26 mouse cellular contexts compared by ENCODE assay signal in the genomic region with DNA sequence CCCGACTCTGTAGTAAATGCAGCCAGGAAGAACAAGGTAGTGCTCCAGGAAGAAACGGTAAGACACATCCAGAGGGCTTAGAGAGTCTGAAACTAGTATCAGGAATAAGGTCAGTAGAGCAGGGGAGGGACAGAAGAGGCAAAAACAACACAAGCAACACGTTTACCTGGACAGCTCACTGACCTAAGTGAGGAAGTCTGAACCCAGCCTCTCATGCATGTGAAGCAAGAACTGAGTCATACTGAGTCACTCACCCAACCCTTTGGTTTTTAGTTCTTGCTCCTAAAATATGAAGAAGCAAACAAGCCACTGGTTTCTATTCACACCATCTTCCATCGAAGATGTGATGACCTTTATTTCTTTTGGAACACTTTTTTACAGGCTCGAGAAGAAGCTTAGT. TPM values are rescaled to one million over a fixed set of nuclear protein-coding genes. Genes with fewer than 3 reads are reported as not detected.
DNase-seq lines count a peak whose midpoint lies in the region; ATAC-seq and TF ChIP-seq lines count a peak whose summit lies in the region.
"Had no signal": no experiment of that assay in that cellular context is flagged by ENCODE, and none has a peak within 500 bp of the region (broad histone marks: within the 10 kb centered on the region; RNA-seq: fewer than 3 reads in every experiment).

No protein-coding gene starts in this region.

- H3K4me2 ChIP-seq in stomach, postnatal 0 days (replicated peaks; ENCODE audit: low read depth) = no peak overlapping the region
- H3K4me2 ChIP-seq: heart, embryonic 15.5 days; hindbrain, embryonic 15.5 days; limb, embryonic 12.5 days; liver, embryonic 11.5 days; stomach, embryonic 15.5 days had no signal

- TF ChIP-seq CTCF in bone marrow, adult 2 months (IDR thresholded peaks at IDR 0.05; ENCODE audit: control insufficient read depth, insufficient read depth, low read length) = no peak
- TF ChIP-seq CTCF in stomach, postnatal 0 days (IDR thresholded peaks at IDR 0.05; ENCODE audit: low read depth) = no peak
- no peak for TF ChIP-seq CTCF in kidney, adult 2 months (conservative IDR thresholded peaks at IDR 0.05; ENCODE audit: insufficient read depth, insufficient read length, low read depth, low read length)

- no peaks in the 10 kb centered on the region for H3K9me3 ChIP-seq in stomach, postnatal 0 days (ENCODE audit: control insufficient read depth, low read length)
- H3K9me3 ChIP-seq: heart, embryonic 15.5 days; hindbrain, embryonic 15.5 days; limb, embryonic 12.5 days; stomach, embryonic 15.5 days had no signal

- TF ChIP-seq POLR2A in bone marrow, adult 2 months (IDR thresholded peaks at IDR 0.05; ENCODE audit: borderline replicate concordance, control insufficient read depth, low read depth, low read length) = no peak
- TF ChIP-seq POLR2A in kidney, adult 2 months (IDR thresholded peaks at IDR 0.05; ENCODE audit: low read depth, low read length) = no peak

- H3K36me3 ChIP-seq in stomach, postnatal 0 days (ENCODE audit: control insufficient read depth, insufficient read depth, low read length) = no peaks in the 10 kb centered on the region
- no peaks in the 10 kb centered on the region for H3K36me3 ChIP-seq in kidney, adult 2 months (ENCODE audit: control insufficient read depth, insufficient read depth, low read length)
- H3K36me3 ChIP-seq: heart, embryonic 15.5 days; hindbrain, embryonic 15.5 days; limb, embryonic 12.5 days; stomach, embryonic 15.5 days had no signal

- TF ChIP-seq EP300 in stomach, postnatal 0 days (optimal IDR thresholded peaks at IDR 0.05) = no peak

- H3K4me1 ChIP-seq in bone marrow, adult 2 months (ENCODE audit: control insufficient read depth, insufficient read depth, low read length) = peaks cover 2% of the 10 kb centered on the region; the same call in 1 of the 2 replicates
- no peaks in the 10 kb centered on the region for H3K4me1 ChIP-seq in stomach, postnatal 0 days (replicated peaks; ENCODE audit: control insufficient read depth, insufficient read depth)
- H3K4me1 ChIP-seq in kidney, adult 2 months (ENCODE audit: control insufficient read depth, insufficient read depth, low read length) = no peaks in the 10 kb centered on the region
- H3K4me1 ChIP-seq: heart, embryonic 15.5 days; limb, embryonic 12.5 days; stomach, embryonic 15.5 days had no signal

- peak overlapping the region; percentile 59; the same call in 1 of the 2 replicates for H3K27ac ChIP-seq in bone marrow, adult 2 months (ENCODE audit: control insufficient read depth, insufficient read depth, low read depth, low read length, poor library complexity)
- no peak overlapping the region for H3K27ac ChIP-seq in stomach, postnatal 0 days (replicated peaks)
- H3K27ac ChIP-seq in kidney, adult 2 months (ENCODE audit: insufficient read depth, low read depth, low read length) = no peak overlapping the region
- H3K27ac ChIP-seq: heart, embryonic 15.5 days; hindbrain, embryonic 15.5 days; limb, embryonic 12.5 days; stomach, embryonic 15.5 days had no signal

- ATAC-seq in megakaryocyte, adult 5-6 weeks (ENCODE audit: poor library complexity, severe bottlenecking) = peak; percentile 89
- peak; percentile 59 for ATAC-seq in stomach, postnatal 0 days (ENCODE audit: low FRiP score, low TSS enrichment)
- ATAC-seq: CD4-positive, CD25-positive, alpha-beta regulatory T cell, adult 4 months; forebrain, embryonic 16.5 days; liver, postnatal 0 days had no signal

- 51% methylated on average over 5 of the region's 5 CpGs for WGBS in bone marrow, adult 2 months
- 57% methylated on average over 5 of the region's 5 CpGs for WGBS in stomach, postnatal 0 days
- WGBS in kidney, adult 2 months = 66% methylated on average over 5 of the region's 5 CpGs

- H3K27me3 ChIP-seq in stomach, postnatal 0 days (ENCODE audit: control insufficient read depth, insufficient read depth, low read length) = no peaks in the 10 kb centered on the region
- H3K27me3 ChIP-seq in kidney, adult 2 months (replicated peaks; ENCODE audit: control insufficient read depth, insufficient read depth, low read length) = no peaks in the 10 kb centered on the region
- H3K27me3 ChIP-seq: heart, embryonic 15.5 days; hindbrain, embryonic 15.5 days; limb, embryonic 12.5 days; stomach, embryonic 15.5 days had no signal

- DNase-seq in urinary bladder, postnatal 14 days (ENCODE audit: low spot score) = peak; percentile 27
- no peak for DNase-seq in urinary bladder, postnatal 4 days (ENCODE audit: low spot score in 2 of 2)
- no peak for DNase-seq in stomach, postnatal 0 days (ENCODE audit: low spot score)
- DNase-seq in kidney, adult 2 months = no peak
- no peak for DNase-seq in spleen, adult 18-20 months
- no peak for DNase-seq in kidney, postnatal 10 days
- DNase-seq: adrenal gland, adult 8-10 months; cerebellum, adult 8-10 months; cerebellum, postnatal 36 days; gastrocnemius, postnatal 25 days; kidney, adult 8-10 months; kidney, postnatal 14 days; liver, postnatal 0 days; retina, postnatal 1 day; right cerebral cortex, postnatal 4 days; thymus, adult 2 months had no signal

- H3K9ac ChIP-seq in stomach, postnatal 0 days (ENCODE audit: low read length) = no peak overlapping the region
- H3K9ac ChIP-seq: heart, embryonic 15.5 days; hindbrain, embryonic 15.5 days; limb, embryonic 12.5 days; liver, postnatal 0 days; stomach, embryonic 15.5 days had no signal

- no peak overlapping the region for H3K4me3 ChIP-seq in bone marrow, adult 2 months (replicated peaks; ENCODE audit: control insufficient read depth, low read depth, low read length)
- H3K4me3 ChIP-seq in stomach, postnatal 0 days (ENCODE audit: low read depth, low read length) = no peak overlapping the region
- H3K4me3 ChIP-seq in kidney, adult 2 months (ENCODE audit: insufficient read depth, low read depth, low read length) = no peak overlapping the region
- H3K4me3 ChIP-seq: heart, embryonic 15.5 days; hindbrain, embryonic 15.5 days; limb, embryonic 12.5 days; stomach, embryonic 15.5 days had no signal

RNA-seq across cellular contexts. Expression of gene Tlr5, which starts 9.9 kb away (rescaled TPM):
- polyA plus RNA-seq in bone marrow, adult 2 months (2011; ENCODE audit: insufficient read depth, insufficient read length, low replicate concordance, missing spikeins) = 1.0 and 1.6 TPM in 2 replicates
- total RNA-seq in megakaryocyte, adult 5-6 weeks (2015) = 7.9 and 9.1 TPM in 2 replicates
- 5.8 and 8.6 TPM in 2 replicates for total RNA-seq in megakaryocyte, adult 5-6 weeks (2017)
- 1.2 and 1.4 TPM in 2 replicates for polyA plus RNA-seq in stomach, postnatal 0 days (2015; fragmentation: Nextera tagmentation; extraction: Ambion mirVana)
- polyA plus RNA-seq in kidney, adult 2 months (2012; rRNA removed) = 0.42 and 0.66 TPM in 2 replicates
- total RNA-seq: hematopoietic stem cell, adult 5-6 weeks had no signal
